Mouse (Mus musculus) CD4-positive, CD25-positive, alpha-beta regulatory T cell, adult 4 months (primary cell): ENCODE results near the gene Mlana. TPM values are rescaled to one million over a fixed set of nuclear protein-coding genes. Genes with fewer than 3 reads are reported as not detected.
A peak's percentile ranks its signal among the peaks of the same experiment; 100 is the strongest.

Experiments
- ATAC-seq: one replicate; pipeline ENCODE4 v1.8.0; 2017
- polyA plus RNA-seq, 2 experiments: library from polyadenylated mRNA; unstranded; fragments of 100-300 nt; shearing (Covaris generic); gene quantifications; one replicate each; pipeline ENCODE4 v1.2.1; 2017

Gene Mlana
- not detected for polyA plus RNA-seq

GRCm38 (mm10) chr19:29697245-29697874 is at the start of gene Mlana:
Mlana (plus strand) TSS chr19:29697824.
- no peak for ATAC-seq

GRCm38 (mm10) chr19:29648550-29648914 is 49.1 kb upstream of the Mlana start:
- ATAC-seq, result no peak

GRCm38 (mm10) chr19:29649683-29650082 is 47.9 kb upstream of the Mlana start:
- ATAC-seq, result no peak

- no peak for ATAC-seq
These were observed 43.8 kb upstream of the Mlana start for GRCm38 (mm10) chr19:29653768-29654265.

GRCm38 (mm10) chr19:29655148-29655547 is 42.5 kb upstream of the Mlana start:
- ATAC-seq, result no peak

- ATAC-seq, result no peak
These were observed 41.6 kb upstream of the Mlana start for GRCm38 (mm10) chr19:29656029-29656428.

- no peak for ATAC-seq
These were observed 41.0 kb upstream of the Mlana start for GRCm38 (mm10) chr19:29656620-29657019.

- no peak for ATAC-seq
These were observed 40.6 kb upstream of the Mlana start for GRCm38 (mm10) chr19:29657033-29657432.

GRCm38 (mm10) chr19:29657558-29657957 is 40.1 kb upstream of the Mlana start:
- ATAC-seq, result no peak

- ATAC-seq, result no peak
These were observed 38.8 kb upstream of the Mlana start for GRCm38 (mm10) chr19:29658836-29659235.

GRCm38 (mm10) chr19:29659705-29660104 is 37.9 kb upstream of the Mlana start:
- peak; percentile 85 for ATAC-seq

- ATAC-seq, result no peak
These were observed 36.5 kb upstream of the Mlana start for GRCm38 (mm10) chr19:29660835-29661764.

GRCm38 (mm10) chr19:29661974-29662580 is 35.5 kb upstream of the Mlana start:
- no peak for ATAC-seq

GRCm38 (mm10) chr19:29663780-29664179 is 33.8 kb upstream of the Mlana start:
- ATAC-seq, result no peak

GRCm38 (mm10) chr19:29664934-29665333 is 32.7 kb upstream of the Mlana start:
- no peak for ATAC-seq

- ATAC-seq, result no peak
These were observed 31.5 kb upstream of the Mlana start for GRCm38 (mm10) chr19:29666164-29666563.

GRCm38 (mm10) chr19:29666965-29667594 is 30.5 kb upstream of the Mlana start:
- ATAC-seq, result no peak

- ATAC-seq, result no peak
These were observed 29.5 kb upstream of the Mlana start for GRCm38 (mm10) chr19:29668135-29668534.

- no peak for ATAC-seq
These were observed 27.4 kb upstream of the Mlana start for GRCm38 (mm10) chr19:29670247-29670646.

GRCm38 (mm10) chr19:29671160-29671559 is 26.5 kb upstream of the Mlana start:
- no peak for ATAC-seq

- no peak for ATAC-seq
These were observed 25.0 kb upstream of the Mlana start for GRCm38 (mm10) chr19:29672660-29673059.

- no peak for ATAC-seq
These were observed 22.7 kb upstream of the Mlana start for GRCm38 (mm10) chr19:29674946-29675345.

- no peak for ATAC-seq
These were observed 22.0 kb upstream of the Mlana start for GRCm38 (mm10) chr19:29675562-29676078.
